Mouse (Mus musculus): ENCODE data around the gene H2al1f.

- TF ChIP-seq POLR2A (IDR thresholded peaks at IDR 0.05; ENCODE audit: borderline replicate concordance, extremely low read depth, low read depth, low read length), result no peak
- no peak for TF ChIP-seq CTCF (IDR thresholded peaks at IDR 0.05; ENCODE audit: insufficient read depth, low read length)
Measured at GRCm38 (mm10) chrX:11277083-11277482, 37.9 kb upstream of the H2al1f start.

Measured in lung, adult 2 months (tissue).